Mouse (Mus musculus) thymus, adult 2 months (tissue): ENCODE measurements around the gene H2-T24.
"Not testable (repeated sequence)": the region's sequence is repeated elsewhere in the genome, so short reads cannot be mapped to it uniquely, and the experiment has no call there.

Experiments used
- CTCF ChIP-seq: fragments of 200-500 bp; IDR thresholded peaks from 2 replicates; pipeline ENCODE4 v1.5.1; 2012; ENCODE audit warnings: mild to moderate bottlenecking, control low read depth, low read length, moderate library complexity, borderline replicate concordance; ENCODE audit not compliant: control insufficient read depth, poor library complexity, insufficient read depth; ENCODE audit errors: extremely low read depth
- POLR2A ChIP-seq: fragments of 200-500 bp; IDR thresholded peaks from 2 replicates; pipeline ENCODE4 v1.6.1; 2012; ENCODE audit warnings: mild to moderate bottlenecking, low read length, control low read depth, moderate library complexity; ENCODE audit not compliant: control insufficient read depth, poor library complexity, insufficient read depth; ENCODE audit errors: extremely low read depth

GRCm38 (mm10) chr17:36057927-36058326 lies 37.6 kb upstream of the H2-T24 start:
- not testable (repeated sequence) for TF ChIP-seq POLR2A, CTCF
